Mouse (Mus musculus) embryo, embryonic 11.5 days (tissue): ENCODE measurements around the gene Ggt5.

Experiments used
- DNase-seq: peaks from one replicate; pipeline ENCODE4 v3.0.0-alpha.2; 2012; ENCODE audit warnings: low read depth, low spot score

Ggt5 gene

GRCm38 (mm10) chr10:75651381-75652068 is 62.4 kb downstream of the Ggt5 start:
- DNase-seq = no peak

DNA sequence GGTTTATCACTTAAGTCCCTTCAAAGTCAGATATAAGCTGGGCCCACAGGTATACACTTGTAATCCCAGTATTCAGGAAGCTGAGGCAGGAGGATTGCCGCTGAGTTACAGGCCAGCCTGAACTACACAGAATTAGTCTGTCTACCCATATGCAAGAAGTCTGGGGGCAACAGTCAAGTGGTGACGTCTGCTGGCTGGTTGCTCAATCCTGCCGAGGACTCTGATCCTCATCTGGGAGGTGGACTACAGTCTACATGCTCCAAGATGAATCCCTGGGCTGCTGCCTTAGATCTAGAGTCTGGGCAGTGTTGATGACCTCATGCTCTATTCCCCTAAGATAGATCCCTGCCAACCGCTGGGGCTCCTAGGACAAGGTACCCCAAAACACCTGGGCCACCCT is 64.9 kb downstream of the Ggt5 start:
- no peak for DNase-seq

- DNase-seq = no peak
Observed at GRCm38 (mm10) chr10:75657165-75657564, 68.0 kb downstream of the Ggt5 start.

- no peak for DNase-seq
Observed at GRCm38 (mm10) chr10:75657772-75658171, 68.6 kb downstream of the Ggt5 start.

DNA sequence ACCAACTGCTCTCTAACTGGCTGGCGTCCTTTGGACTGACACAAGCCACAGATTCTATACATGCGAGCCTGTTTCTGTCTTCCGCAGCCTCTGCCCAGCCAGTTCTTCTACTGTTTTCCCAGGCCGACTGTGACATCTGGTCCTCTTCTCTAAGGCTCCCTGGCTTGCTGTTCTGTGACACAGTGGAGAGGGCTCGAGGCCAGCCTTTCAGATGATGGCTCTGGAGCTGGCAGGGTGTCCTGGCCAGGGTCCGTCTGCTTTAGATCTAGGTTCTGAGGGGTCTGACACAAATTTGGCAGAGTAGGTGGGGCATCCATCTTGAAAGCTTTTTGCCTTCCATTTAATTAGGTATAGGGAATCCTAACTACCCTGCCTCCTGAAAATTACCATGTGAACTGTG is 72.2 kb downstream of the Ggt5 start:
- DNase-seq = no peak

DNA sequence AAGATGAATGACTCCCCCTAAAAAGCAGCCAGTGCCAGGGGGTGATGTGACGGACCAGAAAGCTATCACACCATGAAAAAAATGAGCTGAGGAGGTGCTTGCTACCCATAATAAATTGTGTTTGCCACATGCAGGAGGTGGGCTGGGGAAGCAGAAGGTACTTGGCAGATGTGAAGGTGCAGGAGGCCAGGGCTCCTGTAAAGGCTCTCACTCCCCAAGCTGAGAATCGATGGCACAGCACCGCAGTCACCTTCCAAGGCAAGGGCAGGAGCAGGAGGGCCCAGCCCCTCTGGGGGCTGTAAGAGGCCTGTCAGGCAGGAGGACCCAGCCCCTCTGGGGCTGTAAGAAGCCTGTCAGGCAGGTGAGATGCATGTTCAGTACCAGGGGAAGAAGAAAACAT is 72.7 kb downstream of the Ggt5 start:
- no peak for DNase-seq

DNA sequence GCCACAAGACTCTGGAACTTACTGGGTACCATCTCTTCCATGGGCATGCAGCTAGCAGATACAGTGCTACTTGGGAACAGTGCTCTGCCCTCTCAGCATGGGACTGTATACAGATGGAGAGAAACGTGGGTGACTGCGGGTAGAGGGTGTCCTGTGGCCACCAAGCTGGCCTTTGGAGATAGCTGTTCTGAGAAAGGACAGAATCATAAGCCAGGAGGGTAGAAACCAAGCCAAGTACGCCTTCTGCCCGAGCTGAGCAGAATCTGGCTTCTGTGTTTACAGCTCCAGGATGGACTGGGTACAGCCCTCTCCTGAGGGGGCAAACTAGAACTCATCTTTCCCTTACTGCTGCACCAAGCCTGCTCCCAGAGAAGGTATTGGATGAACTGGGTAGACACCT is 73.4 kb downstream of the Ggt5 start:
- DNase-seq = no peak

DNA sequence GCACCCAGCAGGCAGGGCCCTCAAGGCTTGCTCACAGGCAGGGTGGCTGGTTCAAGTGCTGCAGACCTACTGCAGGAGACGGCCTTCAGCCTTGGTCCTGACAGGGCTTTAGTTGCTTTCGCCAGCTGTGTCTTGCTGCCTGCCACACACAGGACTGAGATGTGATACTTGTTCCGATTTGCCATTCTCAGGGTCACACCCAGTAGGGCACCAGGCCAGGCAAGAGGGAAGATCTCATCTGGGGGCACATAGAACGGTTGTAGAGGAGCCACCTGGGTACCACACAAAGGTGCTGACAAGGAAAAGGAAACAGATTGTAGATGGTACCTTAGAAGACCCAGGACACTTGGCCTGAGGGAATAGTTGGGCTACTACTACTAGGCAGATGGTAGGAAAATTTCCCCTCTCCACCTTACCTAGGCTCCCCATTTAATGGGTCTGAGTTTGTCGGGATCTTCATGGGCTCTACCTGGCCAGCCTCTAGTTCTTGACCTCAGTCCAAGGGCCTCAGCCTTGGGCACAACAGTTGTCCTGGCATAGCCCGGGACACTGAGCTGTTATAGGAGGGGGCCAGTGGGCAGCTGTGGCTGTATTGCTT is 75.6 kb downstream of the Ggt5 start:
- DNase-seq = no peak

- no peak for DNase-seq
Observed at GRCm38 (mm10) chr10:75666451-75667030, 77.4 kb downstream of the Ggt5 start.
